Mouse (Mus musculus): ENCODE results near the gene Dcst2.

The Dcst2 gene

DNA sequence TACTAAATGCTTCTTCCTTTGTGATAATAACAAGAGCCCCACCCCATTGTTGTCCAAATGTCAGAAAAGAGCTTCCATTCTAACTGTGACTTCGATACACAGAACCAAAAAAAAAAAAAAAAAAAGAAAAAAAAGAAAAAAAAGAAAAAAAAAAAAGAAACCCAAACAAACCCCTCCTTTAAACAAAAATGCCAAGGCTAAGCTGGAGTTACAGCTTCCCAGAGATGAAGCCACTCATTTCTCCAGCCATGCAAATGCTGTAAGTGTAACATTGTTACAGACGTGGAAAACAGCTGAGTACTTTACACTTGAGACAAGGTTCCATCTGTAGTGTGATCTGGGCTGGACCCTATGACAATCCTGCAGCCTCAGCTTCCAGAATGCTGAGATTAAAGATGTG, 55.4 kb downstream of the Dcst2 start:
- no peak for DNase-seq

- no peak for DNase-seq
Measured at GRCm38 (mm10) chr3:89417840-89418169, 56.0 kb downstream of the Dcst2 start.

GRCm38 (mm10) chr3:89418170-89418860, 56.5 kb downstream of the Dcst2 start, which contains the start of the genes Cks1b and Shc1:
Gene Cks1b (minus strand): TSS chr3:89418383.
Gene Shc1 (plus strand): TSS chr3:89418443.
- DNase-seq = peak; percentile 83 to 92

GRCm38 (mm10) chr3:89418861-89419250, 57.1 kb downstream of the Dcst2 start:
- no peak for DNase-seq

DNA sequence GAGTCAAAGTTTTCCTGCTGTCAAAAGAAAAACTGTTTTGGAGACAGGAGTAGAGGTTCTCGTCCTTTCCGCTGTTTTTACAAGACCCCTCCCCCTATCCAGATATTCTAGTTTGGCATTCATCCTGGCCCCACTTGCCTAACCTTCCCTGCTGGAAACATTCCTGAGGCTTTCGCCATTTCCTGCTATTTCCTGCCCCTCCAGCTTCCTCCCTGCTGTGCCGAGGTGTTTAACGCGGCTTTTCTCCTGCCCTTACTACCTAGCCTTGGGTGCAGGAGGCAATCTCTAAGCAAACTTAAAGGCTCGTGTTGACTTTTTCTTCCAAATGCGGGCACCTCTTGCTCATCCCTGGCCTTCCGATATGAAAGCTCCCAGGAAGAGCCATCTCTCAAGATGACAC, 57.8 kb downstream of the Dcst2 start:
- DNase-seq = no peak

DNA sequence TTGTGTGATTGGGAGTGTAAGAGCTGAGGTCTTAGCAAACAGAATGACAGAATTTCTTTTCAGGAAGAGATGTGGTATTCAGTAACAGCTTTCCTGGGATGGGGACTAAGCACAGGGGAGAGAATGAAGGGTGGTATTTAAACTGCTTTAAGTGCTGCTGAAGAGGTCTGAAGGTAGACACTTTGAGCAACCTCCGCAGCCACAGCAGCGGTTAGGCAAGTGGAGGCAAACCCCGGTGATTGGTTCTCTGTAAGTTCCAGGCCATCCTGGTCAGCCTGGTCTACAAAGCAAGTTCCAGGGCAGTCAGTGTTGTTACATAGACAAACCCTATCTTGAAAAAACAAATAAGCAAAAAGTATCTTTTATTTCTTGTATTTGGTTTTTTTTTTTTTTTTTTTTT, 58.2 kb downstream of the Dcst2 start:
- no peak for DNase-seq

DNA sequence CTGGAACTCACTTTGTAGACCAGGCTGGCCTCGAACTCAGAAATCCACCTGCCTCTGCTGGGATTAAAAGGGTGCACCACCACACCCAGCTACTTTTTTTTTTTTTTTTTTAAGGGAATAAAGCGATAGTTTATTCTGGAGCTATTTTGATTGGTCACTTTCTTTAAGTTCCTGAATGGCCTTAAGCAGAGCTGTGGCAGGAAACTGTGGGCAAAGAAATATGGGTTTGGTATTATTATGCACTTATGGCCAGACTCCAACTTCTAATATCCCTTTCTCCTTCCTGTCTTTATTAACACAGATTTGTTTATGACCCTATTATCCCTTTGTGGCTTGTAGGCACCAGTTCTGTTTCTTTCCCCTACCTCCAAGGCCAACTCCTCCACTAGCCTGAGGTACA, 58.6 kb downstream of the Dcst2 start:
- no peak for DNase-seq

DNA sequence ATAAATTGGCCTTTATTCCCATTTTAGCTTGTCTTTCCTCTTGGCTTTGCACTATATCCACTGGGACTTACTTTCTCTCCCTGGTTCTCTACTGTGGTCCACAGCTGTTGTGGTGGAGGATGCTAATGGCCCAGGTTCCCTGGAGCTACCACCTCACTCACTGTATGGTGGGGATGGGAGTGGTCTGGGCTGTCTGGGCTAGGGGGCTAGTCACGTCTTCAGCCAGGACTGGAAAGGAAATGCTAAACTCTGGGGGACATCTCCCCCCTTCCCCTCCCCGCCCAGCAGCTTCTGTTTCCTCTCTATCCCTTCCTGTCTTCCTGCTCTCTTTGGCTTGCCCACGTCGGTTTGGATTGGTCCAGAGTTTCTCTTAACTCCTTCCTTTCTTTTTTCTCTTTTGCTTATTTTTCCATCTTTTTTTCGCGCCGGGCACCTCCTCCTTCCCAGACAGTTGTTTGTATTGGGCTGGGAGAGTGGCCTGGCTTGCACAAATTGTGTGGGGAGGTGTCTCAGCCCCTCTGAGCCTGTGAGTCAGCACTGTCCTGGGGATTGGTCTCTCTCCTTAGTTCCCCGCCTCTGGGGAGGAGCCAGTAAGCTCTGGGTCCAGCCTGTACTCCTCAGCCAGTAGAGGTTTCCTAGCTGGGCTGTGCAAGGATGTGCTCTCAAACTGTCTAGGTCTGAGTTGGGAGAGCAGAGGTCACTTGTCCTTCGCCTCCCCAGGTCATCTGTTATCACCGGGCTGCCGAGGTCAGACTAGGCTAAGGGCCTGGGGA, 59.4 kb downstream of the Dcst2 start:
- DNase-seq = peak; percentile 51 to 73

- no peak for DNase-seq
Measured at GRCm38 (mm10) chr3:89421810-89422473, 60.2 kb downstream of the Dcst2 start.

GRCm38 (mm10) chr3:89422556-89423205, 60.9 kb downstream of the Dcst2 start:
- no peak for DNase-seq

GRCm38 (mm10) chr3:89424416-89425140, 62.8 kb downstream of the Dcst2 start:
- DNase-seq = no peak

DNA sequence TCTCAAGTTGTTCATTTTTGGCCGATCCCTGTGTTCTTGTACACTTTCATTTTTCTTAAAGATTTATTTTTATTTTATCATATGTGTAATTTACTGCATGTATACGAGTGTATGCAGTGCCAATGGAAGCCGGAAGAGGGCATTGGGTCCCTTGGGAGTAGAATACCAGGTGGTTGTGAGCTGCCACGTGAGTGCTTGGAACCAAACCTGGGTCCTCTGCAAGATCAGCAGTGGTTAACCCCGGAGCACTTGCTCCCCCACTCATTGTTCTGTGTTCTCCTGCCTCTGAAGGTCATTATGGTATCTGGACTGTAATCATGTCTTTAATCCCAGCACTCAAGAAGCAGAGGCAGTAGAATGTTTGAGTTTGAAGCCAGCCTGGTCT, 63.4 kb downstream of the Dcst2 start:
- no peak for DNase-seq

GRCm38 (mm10) chr3:89425876-89426275, 64.1 kb downstream of the Dcst2 start:
- DNase-seq = no peak

Measured in cerebellum, adult 18-20 months (tissue).